Mouse (Mus musculus) intestine, postnatal 0 days (tissue): Measurements from ENCODE around the gene Mrps18b. TPM values are rescaled to one million over a fixed set of nuclear protein-coding genes. Genes with fewer than 3 reads are reported as not detected.
A peak's percentile ranks its signal among the peaks of the same experiment; 100 is the strongest.

Experiments used
- ATAC-seq: fragments of 200-750 bp; cut with Nextera tagmentation; 2 replicates; pipeline ENCODE4 v1.8.0; 2017; ENCODE audit warnings: mild to moderate bottlenecking, moderate TSS enrichment, moderate library complexity
- H3K27ac ChIP-seq: fragments of 300-500 bp; sonication (generic); 2 replicates; pipeline ENCODE4 v1.5.1; 2014; ENCODE audit warnings: mild to moderate bottlenecking, low read depth, low read length, moderate library complexity
- H3K27me3 ChIP-seq: fragments of 300-500 bp; sonication (generic); replicated peaks from 2 replicates; pipeline ENCODE4 v1.6.1; 2014; ENCODE audit warnings: low read length, mixed read lengths; ENCODE audit not compliant: control insufficient read depth, insufficient read depth
- H3K36me3 ChIP-seq: fragments of 300-500 bp; sonication (generic); 2 replicates; pipeline ENCODE4 v1.6.1; 2014; ENCODE audit warnings: mild to moderate bottlenecking, moderate library complexity; ENCODE audit not compliant: control insufficient read depth, insufficient read depth
- H3K4me1 ChIP-seq: fragments of 300-500 bp; sonication (generic); replicated peaks from 2 replicates; pipeline ENCODE4 v1.6.1; 2014; ENCODE audit warnings: antibody characterized with exemption, low read length, mixed read lengths; ENCODE audit not compliant: control insufficient read depth, insufficient read depth
- H3K4me2 ChIP-seq: fragments of 300-500 bp; sonication (generic); replicated peaks from 2 replicates; pipeline ENCODE4 v1.6.1; 2014; ENCODE audit warnings: low read depth, mild to moderate bottlenecking, moderate library complexity
- H3K4me3 ChIP-seq: fragments of 300-500 bp; sonication (generic); 2 replicates; pipeline ENCODE4 v1.5.1; 2014; ENCODE audit warnings: low read depth, low read length
- H3K9ac ChIP-seq: fragments of 300-500 bp; sonication (generic); 2 replicates; pipeline ENCODE4 v1.6.1; 2014; ENCODE audit warnings: mild to moderate bottlenecking, low read depth, low read length
- H3K9me3 ChIP-seq: fragments of 300-500 bp; sonication (generic); 2 replicates; pipeline ENCODE4 v1.6.1; 2016; ENCODE audit warnings: mixed run types; ENCODE audit not compliant: control insufficient read depth
- CTCF ChIP-seq: sonication (generic); IDR thresholded peaks from 2 replicates; pipeline ENCODE4 v1.5.1; 2016; ENCODE audit warnings: low read depth, mild to moderate bottlenecking, control low read depth, antibody characterized with exemption, moderate library complexity
- WGBS: fragments of 180-500 bp; shearing (Covaris S2); extraction: QIAGEN DNeasy Blood & Tissue Kit; methylation state at CpG from one replicate; pipeline ENCODE4 v1.1.7; 2014; 5-methylcytosine and 5-hydroxymethylcytosine counted together
- polyA plus RNA-seq: library from polyadenylated mRNA; unstranded; fragments of >200 nt; fragmentation: Nextera tagmentation; extraction: Ambion mirVana; gene quantifications from 2 replicates; pipeline ENCODE4 v1.2.1, GENCODE M21; 2015

Mrps18b gene
- polyA plus RNA-seq, 1 experiment from 2014 or later = 85.7 TPM

GRCm38 (mm10) chr17:35887725-35888124, 28.5 kb downstream of the Mrps18b start:
- Histone ChIP-seq H3K4me1 (no peaks in the 10 kb centered on the region), H3K4me3 (no peak overlapping the region), H3K4me2 (no peak overlapping the region), H3K36me3 (peaks cover 94% of the 10 kb centered on the region), H3K9ac (no peak overlapping the region), H3K27me3 (no peaks in the 10 kb centered on the region), H3K27ac (no peak overlapping the region), H3K9me3 (no peaks in the 10 kb centered on the region)
- WGBS = 93% methylated on average over 13 of the region's 17 CpGs
- no peak for ATAC-seq
- no peak for TF ChIP-seq CTCF

GRCm38 (mm10) chr17:35883777-35884176, 32.4 kb downstream of the Mrps18b start:
- H3K36me3 ChIP-seq = peaks cover 69% of the 10 kb centered on the region
- 94% methylated on average over 14 of the region's 14 CpGs for WGBS
- ATAC-seq = no peak
- no peaks in the 10 kb centered on the region for H3K27me3 ChIP-seq
- no peak overlapping the region for H3K9ac ChIP-seq
- no peak overlapping the region for H3K4me3 ChIP-seq
- no peak overlapping the region for H3K4me2 ChIP-seq
- no peak overlapping the region for H3K27ac ChIP-seq
- TF ChIP-seq CTCF = no peak
- H3K9me3 ChIP-seq = no peaks in the 10 kb centered on the region
- H3K4me1 ChIP-seq = no peaks in the 10 kb centered on the region

GRCm38 (mm10) chr17:35882924-35883323, 33.3 kb downstream of the Mrps18b start:
- Histone ChIP-seq H3K4me1 (no peaks in the 10 kb centered on the region), H3K9ac (no peak overlapping the region), H3K27ac (no peak overlapping the region), H3K27me3 (no peaks in the 10 kb centered on the region), H3K9me3 (no peaks in the 10 kb centered on the region), H3K36me3 (peaks cover 62% of the 10 kb centered on the region), H3K4me2 (no peak overlapping the region), H3K4me3 (no peak overlapping the region)
- WGBS = 96% methylated on average over 17 of the region's 17 CpGs
- TF ChIP-seq CTCF = no peak
- ATAC-seq = no peak

- H3K4me3 ChIP-seq = peak within 1 kb of the TSS; percentile 73
- peak; percentile 97 for TF ChIP-seq CTCF
These were observed 36.7 kb downstream of the Mrps18b start, which contains the start of gene Dhx16 for GRCm38 (mm10) chr17:35879245-35880057. TSS of gene Dhx16 (plus strand) at chr17:35879819.

GRCm38 (mm10) chr17:35874721-35875120, 41.5 kb downstream of the Mrps18b start:
- H3K9me3 ChIP-seq = no peaks in the 10 kb centered on the region
- H3K4me2 ChIP-seq = no peak overlapping the region
- no peaks in the 10 kb centered on the region for H3K27me3 ChIP-seq
- ATAC-seq = no peak
- H3K9ac ChIP-seq = no peak overlapping the region
- 82% methylated on average over 6 of the region's 6 CpGs for WGBS
- H3K36me3 ChIP-seq = 0 out of 2 replicates have a peak, but pooled peaks cover 10% of the 10 kb centered on the region
- TF ChIP-seq CTCF = no peak
- no peak overlapping the region for H3K4me3 ChIP-seq
- no peaks in the 10 kb centered on the region for H3K4me1 ChIP-seq
- no peak overlapping the region for H3K27ac ChIP-seq

More at GRCm38 (mm10) chr17:35879245-35880057, 36.7 kb downstream of the Mrps18b start, which contains the start of gene Dhx16:
- Histone ChIP-seq H3K27ac (peak within 1 kb of the TSS; percentile 65), H3K27me3 (no peaks in the 10 kb centered on the region), H3K9me3 (no peaks in the 10 kb centered on the region), H3K9ac (peak within 1 kb of the TSS; percentile 65), H3K4me2 (peak within 1 kb of the TSS; percentile 75), H3K4me1 (no peaks in the 10 kb centered on the region), H3K36me3 (peaks cover 37% of the 10 kb centered on the region)
- ATAC-seq = peak; percentile 94
- 5% methylated on average over 66 of the region's 66 CpGs for WGBS

GRCm38 (mm10) chr17:35873774-35874519, 42.2 kb downstream of the Mrps18b start:
- no peak overlapping the region for H3K9ac ChIP-seq
- 0 out of 2 replicates have a peak, but pooled peaks cover 10% of the 10 kb centered on the region for H3K36me3 ChIP-seq
- no peak overlapping the region for H3K4me3 ChIP-seq
- peak; percentile 98 for TF ChIP-seq CTCF
- no peaks in the 10 kb centered on the region for H3K4me1 ChIP-seq
- WGBS = 23% methylated on average over 21 of the region's 21 CpGs
- no peaks in the 10 kb centered on the region for H3K9me3 ChIP-seq
- H3K27me3 ChIP-seq = no peaks in the 10 kb centered on the region
- peak; percentile 43 for ATAC-seq
- H3K4me2 ChIP-seq = peak overlapping the region; percentile 18; the same call in 1 of the 2 replicates
- no peak overlapping the region for H3K27ac ChIP-seq
